Mouse (Mus musculus) hindbrain, embryonic 14.5 days (tissue): ENCODE data around the gene Rdh13. TPM values are rescaled to one million over a fixed set of nuclear protein-coding genes. Genes with fewer than 3 reads are reported as not detected.

Experiments
- ATAC-seq: fragments of 200-750 bp; cut with Nextera tagmentation; 2 replicates; pipeline ENCODE4 v1.8.0; 2017; ENCODE audit warnings: moderate number of reproducible peaks, mild to moderate bottlenecking, moderate TSS enrichment, moderate library complexity; ENCODE audit not compliant: low FRiP score
- DNase-seq: peaks from one replicate; pipeline ENCODE4 v3.0.0-alpha.2; 2015; ENCODE audit warnings: low spot score
- H3K27ac ChIP-seq: fragments of 300-500 bp; sonication (generic); 2 replicates; pipeline ENCODE4 v1.5.1; 2014; ENCODE audit warnings: mild to moderate bottlenecking, moderate library complexity
- H3K27me3 ChIP-seq: fragments of 300-500 bp; sonication (generic); 2 replicates; pipeline ENCODE4 v1.6.1; 2014; ENCODE audit warnings: mild to moderate bottlenecking, low read length, mixed read lengths; ENCODE audit not compliant: control insufficient read depth, insufficient read depth
- H3K36me3 ChIP-seq: fragments of 300-500 bp; sonication (generic); replicated peaks from 2 replicates; pipeline ENCODE4 v1.6.1; 2014; ENCODE audit not compliant: control insufficient read depth, insufficient read depth
- H3K4me1 ChIP-seq: fragments of 300-500 bp; sonication (generic); replicated peaks from 2 replicates; pipeline ENCODE4 v1.6.1; 2014; ENCODE audit warnings: antibody characterized with exemption, low read length, mixed read lengths; ENCODE audit not compliant: control insufficient read depth, insufficient read depth
- H3K4me2 ChIP-seq: fragments of 300-500 bp; sonication (generic); replicated peaks from 2 replicates; pipeline ENCODE4 v1.6.1; 2014; ENCODE audit warnings: mild to moderate bottlenecking, moderate library complexity
- H3K4me3 ChIP-seq: fragments of 300-500 bp; sonication (generic); replicated peaks from 2 replicates; pipeline ENCODE4 v1.5.1; 2014; ENCODE audit warnings: mild to moderate bottlenecking, low read length
- H3K9ac ChIP-seq: fragments of 300-500 bp; sonication (generic); 2 replicates; pipeline ENCODE4 v1.6.1; 2014
- H3K9me3 ChIP-seq: fragments of 300-500 bp; sonication (generic); 2 replicates; pipeline ENCODE4 v1.6.1; 2016; ENCODE audit warnings: low read length; ENCODE audit not compliant: control insufficient read depth
- WGBS: fragments of 180-500 bp; shearing (Covaris S2); extraction: QIAGEN DNeasy Blood & Tissue Kit; methylation state at CpG from one replicate; pipeline ENCODE4 v1.1.7; 2014; 5-methylcytosine and 5-hydroxymethylcytosine counted together
- polyA plus RNA-seq: library from polyadenylated mRNA; unstranded; fragments of >200 nt; fragmentation: Nextera tagmentation; extraction: Ambion mirVana; gene quantifications from 2 replicates; pipeline ENCODE4 v1.2.1, GENCODE M21; 2014

The Rdh13 gene
- 41.6 and 45.5 TPM in 2 replicates for polyA plus RNA-seq

DNA sequence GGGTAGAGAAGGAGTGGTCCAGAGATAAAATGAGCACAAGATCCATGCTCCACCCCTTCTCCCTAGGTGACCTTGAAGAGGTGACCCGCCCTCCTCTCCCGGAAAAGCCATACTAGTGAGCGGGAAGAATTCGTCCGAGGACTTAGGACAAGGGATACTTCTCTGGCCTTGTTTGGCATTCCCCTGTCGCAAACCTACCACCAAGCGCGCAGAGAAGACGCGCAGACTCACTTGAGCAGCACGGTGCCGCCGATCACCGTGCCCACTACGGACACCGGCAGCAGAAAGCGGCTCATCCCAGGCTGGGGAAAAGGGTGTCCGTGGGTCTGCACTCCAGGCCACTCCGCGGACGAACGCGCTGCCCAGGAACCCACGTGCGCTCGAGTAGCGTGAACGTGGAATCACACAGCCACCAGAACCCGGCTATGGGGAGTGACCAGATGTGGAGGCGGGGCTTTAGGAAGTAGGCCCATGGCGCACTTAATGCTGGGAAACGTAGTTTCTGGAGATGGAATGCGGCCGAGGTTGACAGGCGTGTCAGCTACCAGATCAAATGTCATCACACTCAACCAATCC, at the start of gene Rdh13:
Gene Rdh13, minus strand, starts transcription at position 434 of the 576 bp plus-strand sequence.
- ATAC-seq (peak; percentile 95), DNase-seq (peak; percentile 88)
- Histone ChIP-seq H3K4me3 (peak within 1 kb of the TSS; percentile 67), H3K4me1 (peaks cover 7% of the 10 kb centered on the region; the same call in 1 of the 2 replicates), H3K36me3 (peaks cover 37% of the 10 kb centered on the region), H3K27me3 (no peaks in the 10 kb centered on the region), H3K9ac (peak within 1 kb of the TSS; percentile 78), H3K4me2 (peak within 1 kb of the TSS; percentile 58), H3K9me3 (no peaks in the 10 kb centered on the region), H3K27ac (peak within 1 kb of the TSS; percentile 68)
- WGBS = under 1% methylated on average over 35 of the region's 35 CpGs

DNA sequence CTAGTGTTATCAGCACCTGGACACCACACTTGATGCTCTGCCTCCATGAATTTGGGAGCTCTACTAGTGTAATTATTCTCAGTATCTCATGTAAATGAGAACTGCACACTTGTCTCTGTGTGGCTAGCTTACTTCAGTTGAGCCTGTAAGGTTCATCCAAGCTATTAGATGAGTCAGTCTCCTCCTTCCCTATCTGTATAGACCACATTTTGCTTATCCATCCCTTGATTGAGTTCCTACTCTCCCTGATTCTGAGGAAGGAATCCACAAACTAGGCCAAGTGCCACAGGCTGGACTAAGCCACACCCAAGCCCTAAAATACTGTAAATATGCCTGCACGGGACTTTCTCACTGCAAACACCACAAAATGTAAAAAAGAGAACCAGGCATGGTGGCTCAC, 48.5 kb upstream of the Rdh13 start:
- no peak for DNase-seq
- no peaks in the 10 kb centered on the region for H3K9me3 ChIP-seq
- H3K4me2 ChIP-seq = no peak overlapping the region
- no peak overlapping the region for H3K27ac ChIP-seq
- peaks cover 50% of the 10 kb centered on the region for H3K36me3 ChIP-seq
- no peak for ATAC-seq
- no peaks in the 10 kb centered on the region for H3K27me3 ChIP-seq
- WGBS = 89% methylated on average over 1 of the region's 1 CpGs
- H3K9ac ChIP-seq = no peak overlapping the region
- peaks cover 14% of the 10 kb centered on the region for H3K4me1 ChIP-seq
- no peak overlapping the region for H3K4me3 ChIP-seq

DNA sequence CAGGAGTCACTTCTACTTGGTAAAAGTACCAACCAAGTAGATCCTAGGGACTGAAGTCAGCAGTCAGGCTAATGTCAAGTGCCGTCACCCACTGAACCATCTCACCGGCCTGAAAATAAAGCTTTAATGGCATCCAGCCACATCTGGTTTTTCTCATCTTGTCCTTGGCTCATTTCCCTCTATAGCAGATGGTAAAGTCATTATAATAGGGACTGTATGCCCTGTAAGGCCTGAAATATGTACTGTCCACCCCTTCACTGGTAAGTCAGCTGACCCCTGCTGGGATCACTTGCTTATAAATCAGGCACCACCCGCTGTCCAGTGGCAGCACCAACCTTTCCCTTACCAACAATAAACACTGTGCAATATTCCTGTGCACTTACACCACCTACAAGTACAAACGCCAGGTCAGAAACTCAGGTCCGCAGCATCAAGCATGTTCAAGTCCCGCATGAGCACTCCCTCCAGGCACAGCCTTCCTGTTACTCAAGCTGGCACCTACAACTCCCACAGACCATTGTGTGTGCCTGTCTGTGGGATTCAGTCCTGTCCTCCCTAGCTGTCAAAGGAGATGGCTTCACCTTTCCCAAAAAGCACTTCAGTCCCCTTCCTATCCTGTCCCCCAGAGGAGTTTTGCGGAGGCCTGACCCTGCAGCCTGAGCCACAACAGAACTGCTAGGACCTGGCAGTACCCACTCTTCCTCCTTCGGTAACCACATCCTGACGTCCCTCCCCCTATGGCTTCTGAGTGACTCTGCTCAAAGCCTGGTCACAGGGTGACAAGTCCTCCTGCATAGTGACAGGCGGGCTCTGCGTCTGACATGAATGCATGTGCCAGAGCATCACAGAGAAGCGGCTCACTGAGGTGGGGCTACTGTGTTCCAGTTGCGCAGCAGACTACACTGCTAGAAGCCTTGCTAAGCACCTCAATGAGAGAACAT, 47.1 kb upstream of the Rdh13 start:
- no peak overlapping the region for H3K27ac ChIP-seq
- H3K9me3 ChIP-seq = no peaks in the 10 kb centered on the region
- H3K4me2 ChIP-seq = no peak overlapping the region
- H3K36me3 ChIP-seq = peaks cover 62% of the 10 kb centered on the region
- 91% methylated on average over 13 of the region's 13 CpGs for WGBS
- no peaks in the 10 kb centered on the region for H3K27me3 ChIP-seq
- H3K4me3 ChIP-seq = no peak overlapping the region
- H3K9ac ChIP-seq = no peak overlapping the region
- no peaks in the 10 kb centered on the region for H3K4me1 ChIP-seq
- ATAC-seq = no peak
- no peak for DNase-seq

DNA sequence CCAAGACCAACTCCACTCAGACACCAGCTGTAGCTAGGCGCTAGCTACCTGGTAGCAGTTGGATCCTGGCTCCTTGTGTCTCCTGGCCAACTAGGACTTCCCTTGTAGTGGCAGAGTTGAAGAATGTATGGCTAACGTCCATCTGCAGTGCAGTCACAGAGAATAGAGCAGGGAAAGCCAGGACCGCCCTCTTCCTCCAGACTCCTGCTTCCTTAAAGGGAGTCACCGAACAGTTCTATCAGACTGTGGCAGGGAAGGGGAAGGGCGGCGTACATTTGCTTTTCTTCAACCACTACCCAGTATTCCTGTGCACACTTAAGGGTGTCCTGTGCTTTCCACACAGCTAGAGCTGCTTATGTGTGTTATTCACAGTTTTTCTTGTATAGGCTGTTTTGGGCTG, 45.9 kb upstream of the Rdh13 start:
- H3K4me3 ChIP-seq = no peak overlapping the region
- no peak overlapping the region for H3K4me2 ChIP-seq
- no peaks in the 10 kb centered on the region for H3K27me3 ChIP-seq
- DNase-seq (no peak), ATAC-seq (no peak)
- H3K4me1 ChIP-seq = no peaks in the 10 kb centered on the region
- no peak overlapping the region for H3K9ac ChIP-seq
- no peaks in the 10 kb centered on the region for H3K9me3 ChIP-seq
- 84% methylated on average over 6 of the region's 6 CpGs for WGBS
- H3K36me3 ChIP-seq = peaks cover 63% of the 10 kb centered on the region
- no peak overlapping the region for H3K27ac ChIP-seq

DNA sequence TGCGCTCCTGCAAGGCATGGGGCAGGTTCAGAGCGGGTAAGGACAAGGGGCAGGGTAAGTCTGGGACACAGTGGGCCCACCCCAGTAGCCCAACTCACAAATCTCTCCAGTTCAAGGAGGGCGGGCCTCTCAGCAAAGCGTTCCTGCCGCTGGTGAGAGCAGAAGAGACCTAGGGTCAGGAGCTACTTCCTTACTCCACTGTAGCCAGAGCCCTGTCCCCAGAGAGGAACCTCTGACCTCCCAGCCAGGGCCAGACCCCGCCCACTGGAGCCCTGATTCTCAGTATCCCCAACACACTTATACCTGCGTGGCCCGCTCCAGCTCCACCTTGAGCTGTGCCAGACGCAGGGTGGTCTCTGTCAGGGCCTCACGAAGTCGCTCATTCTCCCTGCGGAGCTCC, 36.8 kb upstream of the Rdh13 start:
- ATAC-seq (no peak), DNase-seq (no peak)
- Histone ChIP-seq H3K27me3 (0 out of 2 replicates have a peak, but pooled peaks cover 3% of the 10 kb centered on the region), H3K27ac (no peak overlapping the region), H3K9ac (no peak overlapping the region), H3K9me3 (no peaks in the 10 kb centered on the region), H3K4me1 (peaks cover 5% of the 10 kb centered on the region), H3K4me3 (no peak overlapping the region), H3K36me3 (peaks cover 53% of the 10 kb centered on the region), H3K4me2 (no peak overlapping the region)
- WGBS = 91% methylated on average over 12 of the region's 12 CpGs

DNA sequence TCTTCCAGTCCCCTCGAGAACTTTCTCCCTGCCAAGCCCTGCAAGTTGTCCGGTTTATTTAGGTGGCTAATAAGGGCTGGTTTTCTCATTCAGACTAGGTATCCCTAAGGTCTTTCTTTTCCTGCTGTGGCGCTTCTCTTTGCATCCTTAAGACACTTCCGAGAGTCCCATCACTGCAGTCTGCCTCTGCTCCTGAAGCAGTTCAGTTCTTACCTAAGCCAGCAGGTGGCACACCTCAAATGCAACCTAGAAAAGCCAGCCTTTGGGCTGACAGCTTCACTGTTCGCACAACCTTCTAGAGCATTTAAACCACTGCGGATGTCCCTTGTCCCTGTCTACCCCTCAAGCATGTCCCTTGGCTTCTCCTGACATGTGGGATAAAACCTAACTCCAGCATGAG, 34.2 kb upstream of the Rdh13 start:
- H3K4me1 ChIP-seq = peaks cover 5% of the 10 kb centered on the region
- no peaks in the 10 kb centered on the region for H3K9me3 ChIP-seq
- H3K27me3 ChIP-seq = peaks cover 13% of the 10 kb centered on the region; the same call in 1 of the 2 replicates
- DNase-seq (peak; percentile 55), ATAC-seq (no peak)
- no peak overlapping the region for H3K27ac ChIP-seq
- H3K4me3 ChIP-seq = no peak overlapping the region
- peaks cover 33% of the 10 kb centered on the region for H3K36me3 ChIP-seq
- 26% methylated on average over 6 of the region's 6 CpGs for WGBS
- no peak overlapping the region for H3K9ac ChIP-seq
- no peak overlapping the region for H3K4me2 ChIP-seq

DNA sequence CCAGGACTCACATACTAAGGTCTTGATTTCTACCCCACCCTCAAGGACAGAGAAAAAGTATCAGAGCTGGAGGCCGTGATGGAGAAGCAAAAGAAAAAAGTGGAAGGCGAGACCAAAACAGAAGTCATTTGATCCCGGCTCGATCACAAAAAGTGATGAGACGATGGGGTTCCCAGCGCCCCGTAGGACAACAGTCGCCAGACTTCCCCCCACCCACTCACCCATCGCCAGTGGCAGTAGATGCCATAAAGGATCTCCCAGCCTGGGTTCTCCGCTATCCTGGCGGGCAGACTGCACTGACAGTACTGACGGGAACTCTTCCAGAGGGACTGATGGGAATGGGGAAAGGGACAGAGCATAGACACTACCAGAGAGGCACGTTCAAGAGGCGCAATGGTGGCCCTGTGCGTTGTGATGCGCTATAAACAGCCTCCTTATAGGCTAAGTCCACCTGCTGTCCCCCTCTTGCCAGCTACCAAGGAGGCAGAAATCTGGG, 33.4 kb upstream of the Rdh13 start:
- no peak for DNase-seq
- peak overlapping the region; percentile 39 for H3K4me3 ChIP-seq
- H3K4me2 ChIP-seq = peak overlapping the region; percentile 71
- H3K27ac ChIP-seq = no peak overlapping the region
- WGBS = 4% methylated on average over 16 of the region's 16 CpGs
- no peaks in the 10 kb centered on the region for H3K9me3 ChIP-seq
- peak; percentile 5; the same call in 1 of the 2 replicates for ATAC-seq
- peaks cover 25% of the 10 kb centered on the region for H3K36me3 ChIP-seq
- peak overlapping the region; percentile 49 for H3K9ac ChIP-seq
- peaks cover 21% of the 10 kb centered on the region for H3K27me3 ChIP-seq
- H3K4me1 ChIP-seq = peaks cover 5% of the 10 kb centered on the region

DNA sequence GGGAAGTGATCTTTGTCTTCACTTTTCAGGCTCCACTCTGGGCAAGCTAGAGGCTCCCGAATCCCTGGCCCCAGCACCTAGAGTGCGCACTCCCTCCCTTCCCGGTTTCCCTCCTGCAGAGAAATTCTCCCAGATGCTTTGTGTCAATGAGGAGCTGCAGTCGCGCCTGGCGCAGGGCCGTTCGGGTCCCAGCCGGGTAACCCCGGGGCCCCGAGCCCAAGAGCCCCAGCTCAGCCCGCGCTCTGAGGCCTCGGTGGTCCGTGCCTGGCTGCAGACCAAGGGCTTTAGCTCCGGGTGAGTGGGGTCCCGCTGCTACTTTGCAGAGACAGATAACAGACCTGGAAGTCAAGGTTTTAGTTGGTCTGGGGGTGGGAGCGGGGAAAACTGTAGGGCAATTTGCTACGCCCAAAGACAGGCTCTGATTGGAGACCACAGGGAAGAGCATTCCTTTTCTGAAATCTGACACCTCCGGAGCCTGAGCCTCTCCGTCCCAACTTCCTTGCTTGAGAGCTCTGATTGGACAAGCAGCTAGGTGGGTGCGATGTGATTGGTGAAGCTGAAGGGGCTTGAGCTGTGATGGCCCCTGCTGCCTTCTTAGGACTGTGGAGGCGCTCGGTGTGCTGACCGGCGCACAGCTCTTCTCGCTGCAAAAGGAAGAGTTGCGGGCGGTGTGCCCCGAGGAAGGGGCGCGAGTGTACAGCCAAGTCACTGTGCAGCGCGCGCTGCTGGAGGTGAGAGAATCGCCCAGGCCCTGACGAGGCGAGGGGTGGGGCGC, 32.8 kb upstream of the Rdh13 start:
- Histone ChIP-seq H3K4me1 (peaks cover 5% of the 10 kb centered on the region), H3K9me3 (no peaks in the 10 kb centered on the region), H3K9ac (peak overlapping the region; percentile 49), H3K36me3 (peaks cover 19% of the 10 kb centered on the region), H3K27ac (peak overlapping the region; percentile 3; the same call in 1 of the 2 replicates), H3K4me3 (peak overlapping the region; percentile 39), H3K4me2 (peak overlapping the region; percentile 71), H3K27me3 (peaks cover 27% of the 10 kb centered on the region)
- DNase-seq = peak; percentile 74
- WGBS = under 1% methylated on average over 39 of the region's 39 CpGs
- peak; percentile 95 for ATAC-seq

DNA sequence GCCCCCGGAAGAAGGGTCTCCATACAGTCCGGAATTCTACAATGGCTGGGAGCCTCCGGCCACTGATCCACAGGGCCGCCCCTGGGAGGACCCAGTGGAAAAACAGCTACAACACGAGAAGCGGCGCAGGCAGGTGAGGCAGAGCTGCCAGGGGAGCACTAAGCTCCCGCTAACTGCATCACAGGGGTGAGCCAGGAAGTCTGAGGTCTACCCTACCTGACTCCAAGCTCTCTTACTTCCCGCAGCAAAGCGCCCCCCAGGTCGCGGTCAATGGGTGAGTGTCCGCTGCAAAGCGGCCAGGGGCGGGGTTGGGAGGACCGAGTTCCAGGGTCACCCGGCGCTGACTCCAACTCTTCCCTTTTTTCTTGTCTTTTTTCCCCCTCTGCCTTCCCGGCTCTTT, 28.5 kb upstream of the Rdh13 start:
- H3K27me3 ChIP-seq = peaks cover 47% of the 10 kb centered on the region
- DNase-seq (no peak), ATAC-seq (no peak)
- no peak overlapping the region for H3K9ac ChIP-seq
- H3K36me3 ChIP-seq = no peaks in the 10 kb centered on the region
- H3K9me3 ChIP-seq = no peaks in the 10 kb centered on the region
- WGBS = 11% methylated on average over 19 of the region's 19 CpGs
- H3K27ac ChIP-seq = no peak overlapping the region
- H3K4me2 ChIP-seq = no peak overlapping the region
- peaks cover 2% of the 10 kb centered on the region for H3K4me1 ChIP-seq
- no peak overlapping the region for H3K4me3 ChIP-seq
